Mouse (Mus musculus) intestine, postnatal 0 days (tissue): ENCODE data around the gene Cd247. TPM values are rescaled to one million over a fixed set of nuclear protein-coding genes. Genes with fewer than 3 reads are reported as not detected.

Experiments used
- ATAC-seq: fragments of 200-750 bp; cut with Nextera tagmentation; 2 replicates; pipeline ENCODE4 v1.8.0; 2017; ENCODE audit warnings: mild to moderate bottlenecking, moderate TSS enrichment, moderate library complexity
- H3K27ac ChIP-seq: fragments of 300-500 bp; sonication (generic); 2 replicates; pipeline ENCODE4 v1.5.1; 2014; ENCODE audit warnings: mild to moderate bottlenecking, low read depth, low read length, moderate library complexity
- H3K27me3 ChIP-seq: fragments of 300-500 bp; sonication (generic); replicated peaks from 2 replicates; pipeline ENCODE4 v1.6.1; 2014; ENCODE audit warnings: low read length, mixed read lengths; ENCODE audit not compliant: control insufficient read depth, insufficient read depth
- H3K36me3 ChIP-seq: fragments of 300-500 bp; sonication (generic); 2 replicates; pipeline ENCODE4 v1.6.1; 2014; ENCODE audit warnings: mild to moderate bottlenecking, moderate library complexity; ENCODE audit not compliant: control insufficient read depth, insufficient read depth
- H3K4me1 ChIP-seq: fragments of 300-500 bp; sonication (generic); replicated peaks from 2 replicates; pipeline ENCODE4 v1.6.1; 2014; ENCODE audit warnings: antibody characterized with exemption, low read length, mixed read lengths; ENCODE audit not compliant: control insufficient read depth, insufficient read depth
- H3K4me2 ChIP-seq: fragments of 300-500 bp; sonication (generic); replicated peaks from 2 replicates; pipeline ENCODE4 v1.6.1; 2014; ENCODE audit warnings: low read depth, mild to moderate bottlenecking, moderate library complexity
- H3K4me3 ChIP-seq: fragments of 300-500 bp; sonication (generic); 2 replicates; pipeline ENCODE4 v1.5.1; 2014; ENCODE audit warnings: low read depth, low read length
- H3K9ac ChIP-seq: fragments of 300-500 bp; sonication (generic); 2 replicates; pipeline ENCODE4 v1.6.1; 2014; ENCODE audit warnings: mild to moderate bottlenecking, low read depth, low read length
- H3K9me3 ChIP-seq: fragments of 300-500 bp; sonication (generic); 2 replicates; pipeline ENCODE4 v1.6.1; 2016; ENCODE audit warnings: mixed run types; ENCODE audit not compliant: control insufficient read depth
- CTCF ChIP-seq: sonication (generic); IDR thresholded peaks from 2 replicates; pipeline ENCODE4 v1.5.1; 2016; ENCODE audit warnings: low read depth, mild to moderate bottlenecking, control low read depth, antibody characterized with exemption, moderate library complexity
- WGBS: fragments of 180-500 bp; shearing (Covaris S2); extraction: QIAGEN DNeasy Blood & Tissue Kit; methylation state at CpG from one replicate; pipeline ENCODE4 v1.1.7; 2014; 5-methylcytosine and 5-hydroxymethylcytosine counted together
- polyA plus RNA-seq: library from polyadenylated mRNA; unstranded; fragments of >200 nt; fragmentation: Nextera tagmentation; extraction: Ambion mirVana; gene quantifications from 2 replicates; pipeline ENCODE4 v1.2.1, GENCODE M21; 2015

Cd247 gene
- polyA plus RNA-seq, 1 experiment from 2014 or later, result 0.50 TPM

DNA sequence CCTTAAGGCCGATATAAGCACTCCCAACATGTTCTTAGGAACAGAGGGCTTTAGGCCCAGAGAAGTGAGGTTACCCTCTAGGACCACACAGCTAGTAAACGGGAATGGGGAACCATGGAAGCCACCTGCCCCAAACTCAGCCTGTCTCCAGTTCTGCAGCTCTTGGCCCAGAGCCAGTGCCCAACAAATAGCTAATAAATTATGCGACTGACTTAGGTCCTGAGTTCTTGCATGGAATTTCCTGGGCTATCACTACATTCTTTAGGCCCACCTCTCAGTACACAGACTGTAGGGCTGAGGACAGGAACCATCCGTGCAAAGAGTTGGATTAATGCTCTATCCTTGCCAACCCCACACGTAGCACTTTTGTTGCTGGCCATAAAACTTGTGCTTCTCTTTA, 63.6 kb downstream of the Cd247 start:
- Histone ChIP-seq H3K4me3 (no peak overlapping the region), H3K9ac (no peak overlapping the region), H3K27me3 (no peaks in the 10 kb centered on the region), H3K4me1 (no peaks in the 10 kb centered on the region), H3K27ac (no peak overlapping the region), H3K9me3 (no peaks in the 10 kb centered on the region), H3K4me2 (no peak overlapping the region), H3K36me3 (no peaks in the 10 kb centered on the region)
- 42% methylated on average over 5 of the region's 5 CpGs for WGBS
- TF ChIP-seq CTCF, result no peak
- ATAC-seq, result no peak; the same call in 1 of the 2 replicates

DNA sequence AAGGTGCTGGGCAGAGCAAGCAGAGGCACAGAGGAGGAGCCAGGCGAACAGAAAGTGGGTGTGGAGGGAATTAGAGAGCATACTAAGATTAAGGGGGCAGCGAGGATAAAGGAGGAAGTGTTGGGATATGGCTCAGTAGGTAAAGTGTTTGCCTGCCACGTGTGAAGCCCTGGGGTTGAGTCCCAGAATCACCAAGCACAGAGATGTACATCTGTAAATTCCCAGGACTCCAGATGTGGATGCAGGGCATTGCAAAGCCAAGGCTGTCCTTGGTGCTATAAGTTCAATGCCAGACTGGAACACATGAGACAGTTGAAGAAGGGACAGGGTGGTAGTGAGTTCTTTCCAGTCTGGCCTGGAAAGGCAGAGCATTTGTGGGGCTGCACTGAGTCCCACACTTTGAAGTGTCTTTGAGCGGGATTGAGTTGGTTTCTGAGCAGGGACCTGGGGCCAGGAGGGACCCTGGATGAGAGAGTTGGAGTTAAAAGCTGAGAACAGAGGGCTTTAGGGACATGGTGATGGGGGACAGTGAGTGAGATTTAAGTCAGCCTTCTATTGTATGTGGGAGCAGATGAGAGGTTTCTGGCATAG, 64.7 kb downstream of the Cd247 start:
- H3K36me3 ChIP-seq, result no peaks in the 10 kb centered on the region
- H3K9me3 ChIP-seq, result no peaks in the 10 kb centered on the region
- 48% methylated on average over 4 of the region's 4 CpGs for WGBS
- no peak overlapping the region for H3K4me2 ChIP-seq
- no peak for TF ChIP-seq CTCF
- no peak for ATAC-seq
- no peak overlapping the region for H3K27ac ChIP-seq
- no peaks in the 10 kb centered on the region for H3K27me3 ChIP-seq
- no peak overlapping the region for H3K9ac ChIP-seq
- no peaks in the 10 kb centered on the region for H3K4me1 ChIP-seq
- H3K4me3 ChIP-seq, result no peak overlapping the region

DNA sequence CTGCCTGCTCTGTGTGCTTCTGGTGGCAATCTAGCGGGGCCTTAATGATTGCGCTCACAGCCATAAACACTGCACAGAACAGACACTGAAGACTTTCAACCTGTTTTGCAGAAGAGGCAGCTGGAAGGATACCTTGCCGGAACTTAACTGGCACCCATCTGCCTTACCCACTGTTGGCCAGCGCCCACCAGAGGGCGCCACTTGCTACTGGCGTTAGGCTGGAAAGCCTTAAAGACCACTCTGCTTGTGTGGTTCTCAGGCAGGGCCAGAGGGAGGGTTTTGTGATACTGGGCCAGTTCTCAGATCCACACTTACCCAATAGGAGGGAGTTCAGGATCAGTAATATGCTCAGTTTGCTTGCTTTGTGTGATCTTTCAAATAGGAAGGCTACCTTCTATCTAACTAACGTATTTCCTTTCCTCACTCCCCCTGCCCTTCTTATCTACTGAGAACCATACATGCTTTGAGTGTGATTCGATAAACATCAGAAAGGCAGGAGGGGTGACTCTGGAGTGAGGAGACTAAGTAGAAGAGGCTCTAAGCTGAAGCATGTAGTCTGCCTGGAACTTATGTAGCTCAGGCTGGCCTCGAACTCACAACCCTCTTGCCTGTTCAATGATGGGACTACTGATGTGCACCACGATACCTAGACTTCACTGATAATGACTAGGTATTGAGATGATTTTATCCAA, 65.4 kb downstream of the Cd247 start:
- ATAC-seq, result no peak
- Histone ChIP-seq H3K4me1 (no peaks in the 10 kb centered on the region), H3K4me3 (no peak overlapping the region), H3K36me3 (no peaks in the 10 kb centered on the region), H3K27ac (no peak overlapping the region), H3K4me2 (no peak overlapping the region), H3K9me3 (no peaks in the 10 kb centered on the region), H3K9ac (no peak overlapping the region), H3K27me3 (no peaks in the 10 kb centered on the region)
- TF ChIP-seq CTCF, result peak; percentile 91
- 59% methylated on average over 10 of the region's 10 CpGs for WGBS

DNA sequence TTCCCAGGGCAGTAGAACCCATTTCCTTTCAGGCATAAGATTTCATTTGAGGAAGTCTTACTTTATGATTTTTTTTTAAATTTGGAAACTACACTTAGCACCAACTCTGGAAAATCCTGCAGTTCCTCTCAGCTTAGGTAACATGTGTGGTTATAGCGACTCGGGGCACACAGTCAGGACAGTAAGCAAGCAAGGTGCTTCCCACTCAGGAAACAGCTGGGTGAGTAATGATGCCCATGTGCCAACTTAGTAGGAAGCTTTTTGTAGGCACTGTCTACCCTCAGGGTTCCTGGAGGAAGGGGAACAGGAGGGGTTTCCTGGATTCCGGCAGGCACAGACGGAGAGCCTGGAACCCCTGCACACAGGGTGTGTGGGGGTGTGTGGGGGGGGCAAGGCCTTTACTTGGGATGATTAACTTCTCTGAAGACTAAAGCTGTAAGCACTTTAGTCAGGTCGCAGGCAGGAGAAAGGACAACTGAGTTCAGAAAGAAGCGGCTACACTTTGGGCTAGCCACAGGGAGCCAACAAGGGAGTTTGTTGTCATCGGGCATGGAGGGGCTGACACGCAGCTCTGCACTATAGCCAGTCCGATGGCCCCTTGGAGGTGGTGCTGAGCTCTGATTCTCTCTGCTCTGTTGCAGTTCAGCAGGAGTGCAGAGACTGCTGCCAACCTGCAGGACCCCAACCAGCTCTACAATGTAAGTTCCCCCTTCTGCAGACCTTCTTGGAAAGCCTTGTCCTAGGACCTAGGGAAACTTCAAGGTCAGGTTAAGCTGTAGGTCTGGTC, 67.5 kb downstream of the Cd247 start:
- no peak for ATAC-seq
- Histone ChIP-seq H3K4me2 (no peak overlapping the region), H3K27ac (no peak overlapping the region), H3K4me3 (no peak overlapping the region), H3K27me3 (no peaks in the 10 kb centered on the region), H3K9ac (no peak overlapping the region), H3K4me1 (no peaks in the 10 kb centered on the region), H3K36me3 (no peaks in the 10 kb centered on the region), H3K9me3 (no peaks in the 10 kb centered on the region)
- TF ChIP-seq CTCF, result no peak
- 72% methylated on average over 9 of the region's 9 CpGs for WGBS

DNA sequence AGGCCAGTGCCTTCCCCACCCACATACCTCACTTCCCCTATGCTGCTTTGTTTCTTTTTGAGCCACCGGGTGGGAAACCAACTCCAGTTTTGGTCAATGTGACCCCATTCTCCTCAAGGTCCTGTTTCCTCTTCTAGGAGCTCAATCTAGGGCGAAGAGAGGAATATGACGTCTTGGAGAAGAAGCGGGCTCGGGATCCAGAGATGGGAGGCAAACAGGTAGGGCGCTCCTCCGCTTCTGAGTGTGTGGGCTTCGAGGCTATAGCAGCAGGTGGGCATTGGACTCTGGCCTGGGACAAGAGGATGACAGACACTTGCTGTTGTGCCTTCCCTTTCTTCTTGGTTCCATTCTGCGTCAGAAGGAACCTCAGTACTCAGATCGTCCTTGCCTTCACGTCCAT, 68.8 kb downstream of the Cd247 start:
- 92% methylated on average over 11 of the region's 11 CpGs for WGBS
- ATAC-seq, result no peak
- no peak for TF ChIP-seq CTCF
- Histone ChIP-seq H3K36me3 (no peaks in the 10 kb centered on the region), H3K4me3 (no peak overlapping the region), H3K27ac (no peak overlapping the region), H3K9me3 (no peaks in the 10 kb centered on the region), H3K4me2 (no peak overlapping the region), H3K4me1 (no peaks in the 10 kb centered on the region), H3K27me3 (no peaks in the 10 kb centered on the region), H3K9ac (no peak overlapping the region)

DNA sequence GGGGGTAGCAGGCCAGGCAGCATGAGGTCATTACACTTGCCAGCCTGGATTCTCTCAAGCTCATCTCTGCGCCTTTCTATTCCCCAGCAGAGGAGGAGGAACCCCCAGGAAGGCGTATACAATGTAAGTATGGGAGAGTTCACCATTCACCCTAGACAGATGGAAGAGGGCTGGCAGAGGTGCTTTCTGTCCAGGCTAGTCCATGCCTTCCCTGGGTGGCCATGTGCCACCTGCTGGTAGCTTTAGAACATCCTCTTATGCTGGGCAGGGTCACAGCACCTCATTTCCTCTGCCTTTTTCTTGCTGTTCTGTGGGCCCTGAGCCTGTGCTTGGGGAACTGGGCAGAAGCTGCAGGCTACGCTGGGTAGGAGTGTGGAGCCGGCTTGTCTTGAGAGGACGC, 69.9 kb downstream of the Cd247 start:
- no peak overlapping the region for H3K9ac ChIP-seq
- 83% methylated on average over 5 of the region's 5 CpGs for WGBS
- ATAC-seq, result no peak

More for the DNA sequence above, 69.9 kb downstream of the Cd247 start:
- no peak overlapping the region for H3K4me2 ChIP-seq
- H3K27ac ChIP-seq, result no peak overlapping the region
- no peak overlapping the region for H3K4me3 ChIP-seq
- H3K36me3 ChIP-seq, result no peaks in the 10 kb centered on the region
- H3K9me3 ChIP-seq, result no peaks in the 10 kb centered on the region
- H3K27me3 ChIP-seq, result no peaks in the 10 kb centered on the region
- TF ChIP-seq CTCF, result peak; percentile 61
- H3K4me1 ChIP-seq, result no peaks in the 10 kb centered on the region
